Mouse (Mus musculus) gastrocnemius, postnatal 10 days (tissue): ENCODE measurements around the gene Dennd4a. TPM values are rescaled to one million over a fixed set of nuclear protein-coding genes. Genes with fewer than 3 reads are reported as not detected.
"Not testable (repeated sequence)": the region's sequence is repeated elsewhere in the genome, so short reads cannot be mapped to it uniquely, and the experiment has no call there.

Experiments used
- DNase-seq: peaks from one replicate; pipeline ENCODE4 v3.0.0; 2021; ENCODE audit warnings: mixed read lengths
- total RNA-seq, 2 experiments: library from RNA; stranded (reverse); gene quantifications; 2 replicates each; pipeline ENCODE4 v1.2.3; 2021

Gene Dennd4a
- total RNA-seq, 2 experiments from 2014 or later = 7.7 to 13.1 TPM

DNA sequence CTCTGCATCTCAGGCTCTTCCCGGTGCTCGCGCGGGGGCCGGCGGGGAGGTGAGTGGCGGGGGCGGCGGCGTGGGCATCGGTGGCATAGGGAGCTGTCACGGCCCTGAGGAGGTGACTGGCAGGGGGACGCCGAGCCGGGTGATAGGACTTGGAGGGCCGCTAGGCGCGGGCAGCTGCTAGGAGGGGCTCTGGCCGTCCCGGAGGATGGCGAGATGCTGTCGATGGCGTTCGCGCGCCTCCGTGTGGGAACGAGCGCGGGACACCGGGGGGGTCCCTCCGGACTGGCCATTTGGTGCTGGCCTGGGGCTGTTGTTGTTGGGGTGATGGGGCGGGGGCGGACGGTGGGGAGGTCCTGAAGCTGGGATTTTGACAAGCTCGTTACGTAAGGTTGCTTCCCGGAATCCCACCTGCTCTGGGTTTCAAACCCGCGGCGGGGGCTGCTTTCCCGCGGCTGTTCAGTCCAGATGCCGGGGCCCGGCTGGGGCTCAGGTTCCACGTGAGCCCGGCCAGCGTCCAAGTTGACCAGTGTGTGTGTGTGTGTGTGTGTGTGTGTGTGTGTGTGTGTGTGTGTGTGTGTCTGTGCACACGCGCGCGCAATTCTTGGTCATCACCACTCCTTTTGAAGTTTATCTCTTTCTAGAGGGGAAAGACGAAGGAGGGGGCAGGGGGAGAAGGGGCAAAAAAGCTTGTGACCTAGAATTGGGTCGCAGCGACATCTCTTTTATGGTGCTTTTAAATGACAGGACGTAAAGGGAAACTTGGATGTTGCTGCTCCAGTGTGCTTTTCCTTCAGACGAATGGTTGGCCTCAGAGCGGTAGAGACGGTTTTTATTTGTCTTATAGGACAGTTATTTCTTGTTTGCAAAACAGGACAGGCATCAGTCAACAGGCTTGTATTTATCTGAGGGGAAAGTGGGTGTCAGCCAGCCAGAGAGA, 666 bp downstream of the Dennd4a start:
- peak; percentile 61 for DNase-seq

DNA sequence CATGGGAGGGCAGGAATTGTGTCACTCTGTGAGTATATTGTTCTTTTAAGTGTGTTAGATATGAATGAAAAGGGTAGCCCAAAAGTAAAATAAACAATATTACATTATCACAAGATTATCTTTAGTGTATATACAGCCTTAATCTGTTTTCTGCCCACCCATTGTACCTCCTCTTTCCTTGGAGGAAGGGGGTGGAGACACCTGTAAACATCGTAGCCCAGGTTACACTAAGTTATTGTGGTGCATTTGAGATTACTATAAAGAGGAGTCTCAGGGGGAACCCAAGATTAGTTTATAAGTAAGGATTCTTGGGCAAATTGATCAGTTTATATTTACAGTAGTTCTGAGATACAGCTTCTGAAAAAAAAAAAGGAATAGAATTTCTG, 1.3 kb downstream of the Dennd4a start:
- DNase-seq = no peak

DNA sequence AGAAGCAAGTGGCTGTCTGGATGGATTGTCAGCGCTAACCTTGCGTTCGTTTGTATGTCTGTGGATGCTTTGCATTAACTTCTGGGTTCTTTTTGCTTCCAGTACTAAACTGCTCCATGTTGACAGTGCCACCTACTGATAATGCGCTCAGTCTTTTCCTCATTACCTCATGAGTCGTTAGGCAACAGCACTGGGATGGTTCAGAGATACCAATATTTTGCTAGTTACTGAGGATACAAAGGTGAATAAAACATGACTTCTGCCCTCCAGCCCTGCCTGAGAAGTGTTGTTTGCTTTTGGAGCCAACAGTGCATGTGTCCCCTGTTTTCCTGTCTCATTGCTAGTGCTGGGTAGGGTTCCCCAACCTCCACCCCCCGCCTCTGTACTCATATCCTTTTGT, 3.1 kb downstream of the Dennd4a start:
- no peak for DNase-seq

DNA sequence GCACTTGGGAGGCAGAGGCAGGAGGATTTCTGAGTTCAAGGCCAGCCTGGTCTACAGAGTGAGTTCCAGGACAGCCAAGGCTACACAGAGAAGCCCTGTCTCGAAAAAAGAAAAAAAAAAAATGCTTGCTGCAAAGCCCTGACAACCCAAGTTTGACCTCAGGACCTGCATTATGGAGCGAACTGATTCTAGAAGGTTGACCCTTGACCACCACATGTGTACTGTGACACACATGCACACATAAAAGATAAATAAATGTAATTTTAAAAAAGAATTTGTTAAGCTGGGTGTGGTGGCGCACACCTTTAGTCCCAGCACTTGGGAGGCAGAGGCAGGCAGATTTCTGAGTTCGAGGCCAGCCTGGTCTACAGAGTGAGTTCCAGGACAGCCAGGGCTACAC, 8.5 kb downstream of the Dennd4a start:
- not testable (repeated sequence) for DNase-seq

DNA sequence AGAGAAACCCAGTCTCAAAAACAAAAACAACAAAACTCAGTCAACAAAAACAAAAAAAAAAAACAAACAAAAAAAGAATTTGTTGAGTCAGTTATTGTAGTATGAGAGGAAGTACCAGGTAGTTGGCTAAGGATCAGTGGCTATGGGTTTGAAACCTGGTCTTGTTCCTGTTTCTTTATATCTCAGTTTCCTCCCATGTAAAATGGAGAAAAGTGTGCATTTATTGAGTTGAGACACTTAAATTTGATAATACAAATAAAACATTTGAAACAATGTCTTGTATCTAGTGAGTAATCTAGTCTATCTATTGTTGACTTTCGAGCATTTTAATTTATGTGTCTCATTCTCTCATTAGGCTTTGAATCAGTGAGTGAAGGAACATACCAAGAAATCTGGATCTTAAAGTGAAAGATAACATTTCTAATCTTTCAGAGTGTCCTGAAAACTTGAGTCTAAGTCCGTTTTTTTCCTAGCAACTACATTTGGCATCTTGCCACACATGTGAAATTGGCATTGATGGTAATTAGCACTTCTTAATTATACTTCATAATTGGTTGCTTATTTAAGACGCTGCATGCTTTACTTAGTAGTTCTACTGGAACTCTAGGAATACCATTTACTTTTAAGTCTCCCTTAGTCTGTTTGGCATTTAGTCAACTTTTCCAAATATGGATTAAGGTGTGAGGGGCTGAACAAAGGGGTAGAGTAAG, 9.1 kb downstream of the Dennd4a start:
- no peak for DNase-seq

DNA sequence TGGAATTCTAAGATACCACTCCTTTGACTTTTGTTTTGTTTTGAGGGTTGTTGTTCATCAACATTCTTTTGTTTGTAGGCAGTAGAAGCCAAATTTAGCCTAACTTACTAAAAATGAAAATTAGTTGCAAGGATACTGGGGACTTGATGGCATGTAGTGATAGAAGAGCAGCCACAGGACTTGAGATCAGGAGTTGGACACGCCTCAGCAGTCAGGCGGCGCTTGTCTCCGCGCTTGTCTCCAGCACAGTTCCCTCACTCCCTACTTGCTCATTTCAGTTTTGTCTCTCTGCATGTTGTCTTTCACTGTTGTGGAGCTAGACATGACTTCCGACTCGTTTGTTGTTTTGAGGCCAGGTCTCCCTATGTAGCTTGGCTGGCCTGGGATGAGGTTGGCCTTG, 11.1 kb downstream of the Dennd4a start:
- no peak for DNase-seq

DNA sequence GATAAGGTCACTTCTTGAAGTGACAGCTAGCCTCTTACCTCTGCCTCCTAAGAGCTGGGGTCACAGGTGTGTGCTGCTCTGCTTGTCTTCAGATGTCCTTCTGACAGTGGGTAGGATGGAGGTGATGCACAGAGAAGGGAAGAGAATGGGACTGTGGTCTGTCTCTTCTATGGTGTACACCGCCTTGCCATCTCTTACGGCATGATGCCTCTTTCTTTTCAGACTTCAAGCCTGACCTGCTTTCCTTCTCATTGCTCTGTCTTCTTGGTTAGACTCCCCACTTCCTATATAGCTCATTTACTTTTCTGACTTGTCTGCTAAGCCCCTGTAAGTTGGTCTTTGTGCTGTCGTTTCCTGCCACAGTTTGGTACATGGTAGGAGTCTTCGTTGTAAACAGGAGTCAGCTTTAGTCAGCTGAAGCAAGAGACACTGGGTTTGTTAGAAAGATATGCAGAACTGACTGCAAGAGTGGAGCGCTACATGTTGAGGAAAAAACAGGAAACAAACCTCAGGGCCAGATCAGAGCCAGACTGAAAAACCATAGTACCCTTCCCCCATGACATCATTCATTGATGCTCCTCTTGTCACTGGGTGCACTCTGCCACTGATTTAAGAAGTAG, 13.4 kb downstream of the Dennd4a start:
- DNase-seq = no peak

DNA sequence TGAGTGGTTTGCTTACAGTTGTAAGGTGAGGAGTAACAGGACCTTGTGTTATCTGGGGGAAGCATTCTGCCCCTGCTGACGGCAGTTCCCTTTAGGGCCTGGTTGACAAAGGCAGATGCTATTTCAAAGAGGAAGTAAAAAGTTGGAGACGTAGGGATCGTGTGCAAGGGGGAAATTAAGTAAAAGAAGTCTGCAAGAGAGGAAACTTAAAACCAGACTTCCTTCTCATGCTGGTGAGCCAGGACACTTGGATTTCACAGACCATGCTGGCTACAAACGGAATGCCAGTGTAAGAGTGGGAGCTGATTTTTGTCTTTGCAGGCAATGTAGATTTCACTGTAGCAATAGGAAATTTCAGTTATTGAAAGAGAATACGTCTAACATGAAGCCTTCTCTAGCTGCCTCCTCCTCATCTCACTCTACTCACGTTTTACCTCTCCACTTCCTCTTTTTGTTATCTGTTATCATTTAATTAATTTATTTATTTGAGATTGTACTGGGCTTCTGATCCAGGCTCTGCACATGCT, 19.0 kb downstream of the Dennd4a start:
- no peak for DNase-seq

DNA sequence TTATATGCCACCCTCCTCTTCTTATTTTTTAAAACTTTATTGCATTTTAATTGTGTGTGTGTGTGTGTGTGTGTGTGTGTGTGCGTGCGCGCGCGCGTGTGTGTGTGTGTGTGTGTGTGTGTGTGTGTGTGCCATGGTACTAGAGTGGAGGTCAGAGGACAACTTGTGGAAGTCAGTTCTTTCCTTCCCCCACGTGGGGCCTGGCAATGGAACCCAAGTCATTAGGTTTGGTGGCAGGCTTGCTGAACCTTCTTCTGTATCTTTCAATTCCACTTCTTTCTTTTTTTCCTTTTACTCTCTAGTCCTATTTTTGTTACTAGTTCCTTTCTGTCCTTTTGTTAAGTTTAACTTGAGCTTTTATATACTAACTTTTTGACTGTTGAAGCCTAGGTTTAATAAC, 19.5 kb downstream of the Dennd4a start:
- no peak for DNase-seq

DNA sequence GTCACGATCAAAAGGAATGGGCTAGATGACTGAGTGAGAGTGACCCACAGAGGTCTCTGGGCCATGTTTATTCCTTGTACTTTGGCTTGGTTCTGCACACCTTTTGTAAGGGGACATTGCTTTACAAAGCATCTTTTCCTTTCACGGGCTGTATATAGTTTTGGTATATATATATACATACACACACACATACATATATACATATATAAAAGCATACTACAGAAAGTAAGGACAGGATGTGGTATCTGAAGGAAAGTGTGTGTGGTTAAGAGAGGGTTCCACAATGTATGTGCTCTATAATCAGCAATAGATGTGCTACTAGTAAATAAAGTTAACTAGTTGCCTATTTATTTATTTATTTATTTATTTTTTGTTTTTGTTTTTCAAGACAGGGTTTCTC, 20.6 kb downstream of the Dennd4a start:
- no peak for DNase-seq

DNA sequence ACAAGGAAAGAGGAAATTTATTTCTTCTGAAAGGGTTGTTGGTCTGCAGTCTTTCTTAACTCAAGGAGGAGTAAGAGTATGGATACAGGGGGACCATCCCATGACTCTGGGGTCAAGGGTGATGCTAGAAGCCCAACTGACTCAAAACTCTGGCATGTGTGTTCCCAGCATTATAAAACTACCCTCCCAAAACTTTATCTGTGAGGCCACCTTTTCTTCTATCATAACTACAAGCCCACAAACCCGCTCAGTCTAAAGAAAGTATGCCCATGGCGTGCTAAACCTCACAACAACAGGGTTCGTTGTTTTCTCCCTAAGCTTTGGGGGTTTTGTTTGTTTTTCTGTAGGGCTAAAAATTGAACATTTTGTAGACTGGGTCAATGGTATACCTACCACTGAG, 23.3 kb downstream of the Dennd4a start:
- no peak for DNase-seq

DNA sequence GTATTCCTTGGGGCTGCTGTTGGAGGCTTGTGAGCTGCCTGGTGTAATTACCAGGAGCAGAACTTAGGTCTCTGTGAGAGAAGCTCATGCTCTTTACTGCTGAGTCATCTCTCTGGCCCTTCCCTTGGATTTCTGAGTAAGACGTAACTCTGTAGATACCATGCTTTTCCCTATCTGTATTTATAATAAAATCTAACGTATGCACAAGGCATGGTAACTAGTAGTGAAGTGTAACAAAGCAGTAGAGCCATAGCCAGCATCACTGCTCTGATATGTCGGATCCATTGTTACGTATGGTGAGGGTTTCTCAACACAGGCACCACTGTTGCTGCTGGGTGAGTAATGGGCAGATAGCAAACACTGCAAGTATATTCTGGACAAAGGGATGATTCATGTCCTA, 34.2 kb downstream of the Dennd4a start:
- DNase-seq = no peak

DNA sequence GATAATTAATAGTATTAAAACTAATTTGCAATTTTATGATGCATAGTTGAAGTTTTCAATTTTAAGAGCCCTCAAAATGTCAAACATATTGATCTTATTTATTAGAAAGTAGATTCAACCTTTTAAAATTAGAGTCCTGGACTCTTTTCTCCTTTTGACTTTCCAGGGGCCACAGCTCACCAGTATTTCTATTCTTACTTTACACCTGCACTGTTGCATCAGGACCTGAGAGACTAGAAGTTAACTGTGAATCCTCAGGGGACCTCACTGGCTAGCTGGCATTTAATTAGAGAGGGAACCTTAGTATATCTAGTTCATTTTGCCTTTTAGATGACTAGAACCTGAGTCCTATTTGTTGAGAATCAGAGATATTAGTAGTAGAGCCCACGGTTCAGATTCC, 38.4 kb downstream of the Dennd4a start:
- no peak for DNase-seq

DNA sequence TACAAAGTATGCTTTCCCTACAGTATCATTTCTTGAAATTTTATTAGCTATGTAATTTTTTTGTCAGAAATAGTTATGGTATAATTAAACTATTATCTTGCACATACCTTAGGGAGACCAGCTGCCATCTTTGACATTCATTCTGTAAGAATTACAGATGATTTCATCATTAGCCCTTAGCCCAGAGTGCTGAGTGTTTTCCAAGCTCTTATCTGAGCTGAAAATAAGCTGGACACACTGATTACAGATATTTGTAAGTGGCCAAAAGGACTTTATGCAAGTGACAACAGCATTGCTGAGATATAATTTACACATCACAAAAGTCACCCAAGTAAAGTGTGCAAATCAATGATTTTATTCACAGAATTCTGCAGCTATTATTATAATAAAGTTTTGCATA, 48.9 kb downstream of the Dennd4a start:
- no peak for DNase-seq

DNA sequence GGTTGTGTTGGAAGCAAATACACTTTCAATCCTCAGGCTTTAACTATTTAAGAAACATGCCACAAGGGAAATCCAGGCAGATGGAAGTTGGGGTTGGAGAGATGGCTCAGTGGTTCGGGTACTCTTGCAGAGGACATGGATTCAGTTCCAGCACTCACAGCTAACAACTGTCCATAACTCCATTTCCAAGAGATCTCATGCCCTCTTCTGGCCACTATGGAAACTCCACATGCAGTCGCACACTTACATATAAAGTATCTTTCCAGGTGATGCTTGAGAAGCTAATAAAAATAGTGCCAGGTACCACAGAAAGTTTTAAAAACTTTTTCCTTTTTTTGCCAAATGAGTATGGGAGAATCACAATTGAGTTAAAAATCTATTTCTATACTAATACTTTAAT, 51.5 kb downstream of the Dennd4a start:
- no peak for DNase-seq

DNA sequence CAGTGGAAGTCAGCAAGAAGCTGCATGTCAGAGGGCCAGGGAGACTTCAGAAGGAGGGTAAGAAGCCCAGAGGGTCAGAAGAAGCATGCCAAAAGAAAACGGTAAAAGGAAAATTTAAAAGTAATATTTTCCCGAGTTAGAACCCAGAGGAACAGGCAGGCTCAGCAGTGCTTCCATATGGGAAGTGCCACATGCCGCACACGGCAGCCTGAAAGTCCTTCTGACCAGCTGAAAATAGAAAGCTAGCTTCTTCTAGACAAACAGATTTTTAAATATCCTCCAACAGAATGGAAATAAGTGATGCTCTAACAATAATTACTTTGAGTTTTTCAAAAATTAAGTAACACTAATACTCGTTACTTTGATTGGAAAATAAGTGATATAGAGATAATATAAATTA, 74.9 kb downstream of the Dennd4a start:
- DNase-seq = no peak

DNA sequence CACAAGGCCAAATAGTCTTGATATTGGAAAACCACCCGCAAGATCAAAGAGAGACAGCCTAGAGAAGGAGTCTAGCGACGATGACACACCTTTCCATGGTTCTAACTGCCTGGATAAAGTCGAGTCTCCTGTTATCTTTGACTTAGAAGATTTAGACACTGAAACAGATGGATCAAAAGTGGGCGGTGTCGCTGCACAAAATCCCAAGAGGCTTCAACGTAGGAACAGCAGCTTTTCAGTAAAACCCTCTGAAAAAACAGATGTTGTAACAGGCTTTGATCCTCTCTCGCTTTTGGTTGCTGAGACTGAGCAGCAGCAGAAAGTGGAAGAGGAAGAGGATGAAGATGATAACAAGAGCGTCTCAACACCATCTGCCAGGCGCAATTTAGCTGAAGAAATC, 85.5 kb downstream of the Dennd4a start:
- no peak for DNase-seq

DNA sequence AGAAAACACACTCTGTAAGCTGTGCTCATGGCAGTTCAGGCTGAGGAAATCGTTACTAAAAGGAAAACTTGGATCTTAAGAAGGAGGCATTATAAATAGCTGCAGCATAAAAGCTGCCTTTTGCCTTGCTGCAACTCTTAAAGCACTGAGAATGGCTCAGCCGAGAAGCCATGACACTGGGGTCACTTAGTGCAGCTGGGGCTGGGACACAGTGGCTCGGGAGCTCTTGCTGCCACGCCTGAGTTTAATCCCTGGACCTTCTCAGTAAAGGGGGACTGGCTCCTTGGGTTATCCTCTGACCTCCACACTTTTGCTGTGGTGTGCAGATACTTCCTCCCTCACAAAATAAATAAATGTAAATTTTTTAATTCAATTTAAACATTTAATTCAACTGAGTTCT, 91.7 kb downstream of the Dennd4a start:
- DNase-seq = no peak

DNA sequence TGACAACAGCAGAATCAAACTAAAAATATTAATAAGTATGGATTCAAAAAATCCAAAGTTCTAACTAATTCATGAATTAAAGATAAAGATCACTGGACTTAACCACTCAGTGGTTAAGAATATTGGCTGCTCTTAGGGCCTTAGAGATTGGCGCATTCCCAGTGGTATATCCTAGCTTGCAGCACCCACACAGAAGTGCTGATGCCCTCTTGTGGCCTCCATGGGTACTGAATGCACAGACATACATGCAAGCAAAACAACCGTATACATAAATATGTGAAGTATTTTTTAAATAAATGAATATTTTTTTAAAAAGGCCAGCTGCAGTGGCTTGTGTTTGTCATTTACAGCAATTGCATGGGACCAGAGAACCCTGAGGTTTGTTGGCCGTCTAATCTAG, 92.2 kb downstream of the Dennd4a start:
- peak; percentile 70 for DNase-seq

DNA sequence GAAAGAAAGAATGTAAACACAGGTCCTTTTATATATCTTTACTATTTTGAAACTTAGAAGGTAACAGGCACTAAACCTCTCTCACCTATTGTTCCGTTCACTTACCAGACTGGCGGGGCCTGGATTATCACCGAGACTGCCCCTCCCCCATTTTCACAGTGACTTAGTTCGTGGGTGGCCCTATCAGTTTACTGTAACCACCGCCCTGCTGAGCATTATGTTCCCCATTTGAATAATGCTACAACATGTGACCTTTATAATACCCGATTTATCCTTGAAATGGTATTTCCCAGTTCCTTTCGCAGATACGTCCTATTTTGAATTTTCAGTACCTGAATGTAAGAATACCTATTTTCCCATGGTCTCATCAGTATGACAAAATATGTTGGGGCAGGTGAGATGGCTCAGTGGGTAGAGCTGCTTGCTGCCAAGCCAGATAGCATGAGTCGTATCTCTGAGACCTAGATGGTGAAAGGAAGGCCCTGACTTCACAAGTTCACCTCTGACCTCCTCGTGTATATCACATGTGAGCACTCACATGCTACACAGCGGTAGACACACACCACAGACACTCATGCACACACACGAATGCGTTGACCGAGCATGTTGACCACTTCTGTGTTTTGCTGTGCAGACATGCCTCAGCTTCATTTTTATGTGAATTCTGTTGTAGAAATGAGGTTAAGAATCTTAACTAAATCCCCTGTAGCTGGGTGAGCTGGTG, 93.9 kb downstream of the Dennd4a start:
- no peak for DNase-seq

DNA sequence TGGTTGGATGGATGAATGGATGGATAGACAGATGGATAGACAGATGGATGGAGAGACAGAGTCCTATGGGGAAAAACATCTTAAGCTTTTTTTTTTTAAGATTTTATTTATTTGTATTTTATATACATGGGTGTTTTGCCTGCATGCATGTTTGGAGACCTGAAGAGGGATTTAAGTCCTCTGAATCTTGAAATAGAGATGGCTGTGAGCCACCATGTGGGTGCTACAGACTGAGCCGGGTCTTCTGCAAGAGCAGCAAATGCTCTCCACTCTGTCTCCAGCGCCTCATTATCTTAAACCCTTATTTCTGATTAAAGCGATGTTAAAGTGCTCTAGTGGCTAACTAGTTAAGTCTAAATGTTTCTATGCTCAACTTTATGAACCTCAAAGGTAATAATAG, 96.3 kb downstream of the Dennd4a start:
- no peak for DNase-seq

DNA sequence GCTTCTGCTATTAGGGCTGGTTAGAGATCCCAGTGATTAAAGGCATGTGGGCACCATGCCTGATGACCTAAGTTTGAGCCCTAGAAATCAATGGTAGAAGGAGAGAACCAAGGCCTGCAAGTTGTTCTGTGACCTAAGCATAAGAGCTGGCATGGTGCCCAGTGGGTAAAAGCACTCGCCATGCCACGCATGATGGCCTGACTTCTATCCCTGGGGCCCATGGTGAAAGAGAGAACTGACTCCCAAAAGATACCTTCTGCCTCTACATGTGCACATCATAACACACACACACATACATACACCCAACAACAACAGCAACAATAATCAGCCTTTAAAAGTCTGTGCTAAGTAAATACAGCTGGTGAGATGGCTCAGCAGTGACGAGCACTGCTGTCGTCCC, 102.3 kb downstream of the Dennd4a start:
- no peak for DNase-seq
